Comparison of ENCODE assay signal across 8 mouse cellular contexts in the genomic region with DNA sequence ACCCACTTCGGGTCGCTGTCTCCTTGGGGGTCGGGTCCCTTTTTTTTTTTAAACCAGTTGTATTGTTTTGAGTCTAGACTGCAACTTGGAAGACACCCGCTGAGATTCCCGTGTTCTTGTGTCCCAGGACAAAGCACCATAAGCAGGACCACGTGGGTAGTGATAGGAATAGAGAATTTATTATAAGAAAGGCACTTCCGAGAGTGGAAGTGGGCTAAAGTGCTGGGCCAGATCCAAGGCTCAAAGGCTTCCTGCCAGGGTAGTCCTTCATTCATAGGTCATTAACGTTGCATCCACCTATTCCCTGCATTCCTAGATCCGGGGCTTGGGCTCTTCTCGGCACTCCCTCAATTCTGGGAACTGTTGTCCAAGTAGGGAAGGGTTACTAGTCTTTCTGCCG. TPM values are rescaled to one million over a fixed set of nuclear protein-coding genes. Genes with fewer than 3 reads are reported as not detected.
DNase-seq lines count a peak whose midpoint lies in the region; ATAC-seq lines count a peak whose summit lies in the region.

No protein-coding gene starts in this region.

- H3K36me3 ChIP-seq in forebrain, embryonic 11.5 days (ENCODE audit: control insufficient read depth, insufficient read depth, low read length), result no peaks in the 10 kb centered on the region
- H3K36me3 ChIP-seq in hindbrain, embryonic 16.5 days (ENCODE audit: control insufficient read depth, insufficient read depth, low read length), result no peaks in the 10 kb centered on the region
- no peaks in the 10 kb centered on the region for H3K36me3 ChIP-seq in liver, embryonic 15.5 days (replicated peaks)
- H3K36me3 ChIP-seq in stomach, embryonic 14.5 days (ENCODE audit: control insufficient read depth, insufficient read depth, low read length), result no peaks in the 10 kb centered on the region

- H3K4me3 ChIP-seq in forebrain, embryonic 11.5 days (ENCODE audit: low read depth, low read length), result peak overlapping the region; percentile 44
- peak overlapping the region; percentile 52 for H3K4me3 ChIP-seq in hindbrain, embryonic 16.5 days (ENCODE audit: low read length)
- H3K4me3 ChIP-seq in liver, embryonic 15.5 days (replicated peaks), result peak overlapping the region; percentile 56
- H3K4me3 ChIP-seq in stomach, embryonic 14.5 days (ENCODE audit: low read depth, low read length), result peak overlapping the region; percentile 42

- no peak overlapping the region for H3K27ac ChIP-seq in forebrain, embryonic 11.5 days (ENCODE audit: low read depth, low read length)
- peak overlapping the region; percentile 59 for H3K27ac ChIP-seq in hindbrain, embryonic 16.5 days (ENCODE audit: low read depth, low read length)
- H3K27ac ChIP-seq in liver, embryonic 15.5 days (replicated peaks), result peak overlapping the region; percentile 45; the same call in 1 of the 2 replicates
- peak overlapping the region; percentile 66; the same call in 1 of the 2 replicates for H3K27ac ChIP-seq in stomach, embryonic 14.5 days (ENCODE audit: low read length)

- peak; percentile 53 to 84 for DNase-seq in adrenal gland, adult (ENCODE audit: inconsistent age in 2 of 2, low spot score in 1 of 2)
- no peak for DNase-seq in adrenal gland, adult 18-20 months (ENCODE audit: low spot score in 2 of 2)
- no peak for DNase-seq in forebrain, embryonic 11.5 days (ENCODE audit: low spot score)
- no peak for DNase-seq in cerebellum, postnatal 25 days
- DNase-seq in urinary bladder, postnatal 14 days (ENCODE audit: low spot score), result no peak

- peaks cover 4% of the 10 kb centered on the region; the same call in 1 of the 2 replicates for H3K4me1 ChIP-seq in forebrain, embryonic 11.5 days (replicated peaks; ENCODE audit: control insufficient read depth, insufficient read depth, low read length)
- peaks cover 18% of the 10 kb centered on the region for H3K4me1 ChIP-seq in hindbrain, embryonic 16.5 days (ENCODE audit: control insufficient read depth, insufficient read depth, low read depth, low read length)
- H3K4me1 ChIP-seq in liver, embryonic 15.5 days (replicated peaks), result peaks cover 16% of the 10 kb centered on the region
- H3K4me1 ChIP-seq in stomach, embryonic 14.5 days (ENCODE audit: control insufficient read depth, insufficient read depth, low read length), result peaks cover 12% of the 10 kb centered on the region

- under 1% methylated on average over 11 of the region's 11 CpGs for WGBS in forebrain, embryonic 11.5 days
- 3% methylated on average over 11 of the region's 11 CpGs for WGBS in hindbrain, embryonic 16.5 days
- WGBS in liver, embryonic 15.5 days (ENCODE audit: insufficient replicate concordance), result 3% methylated on average over 11 of the region's 11 CpGs
- 1% methylated on average over 11 of the region's 11 CpGs for WGBS in stomach, embryonic 14.5 days

- peak overlapping the region; percentile 68 for H3K4me2 ChIP-seq in forebrain, embryonic 11.5 days (ENCODE audit: low read depth, low read length, severe bottlenecking)
- H3K4me2 ChIP-seq in hindbrain, embryonic 16.5 days (ENCODE audit: low read length), result peak overlapping the region; percentile 83
- peak overlapping the region; percentile 65 for H3K4me2 ChIP-seq in liver, embryonic 15.5 days
- H3K4me2 ChIP-seq in stomach, embryonic 14.5 days (replicated peaks; ENCODE audit: low read depth, low read length), result peak overlapping the region; percentile 84

- ATAC-seq in forebrain, embryonic 11.5 days (replicated peaks; ENCODE audit: low FRiP score), result no peak
- no peak for ATAC-seq in hindbrain, embryonic 16.5 days
- no peak for ATAC-seq in liver, embryonic 15.5 days (ENCODE audit: insufficient read depth)
- ATAC-seq in stomach, embryonic 14.5 days (ENCODE audit: insufficient number of reproducible peaks, insufficient read depth, low FRiP score, low read depth), result no peak

- H3K9me3 ChIP-seq in forebrain, embryonic 11.5 days (ENCODE audit: control insufficient read depth, low read length), result no peaks in the 10 kb centered on the region
- H3K9me3 ChIP-seq in hindbrain, embryonic 16.5 days (ENCODE audit: control insufficient read depth, low read length), result no peaks in the 10 kb centered on the region
- H3K9me3 ChIP-seq in liver, embryonic 15.5 days (replicated peaks), result no peaks in the 10 kb centered on the region
- H3K9me3 ChIP-seq in stomach, embryonic 14.5 days (ENCODE audit: control insufficient read depth, low read depth, low read length), result no peaks in the 10 kb centered on the region

- H3K9ac ChIP-seq in forebrain, embryonic 11.5 days (ENCODE audit: low read length), result peak overlapping the region; percentile 64
- H3K9ac ChIP-seq in hindbrain, embryonic 16.5 days (ENCODE audit: low read depth, low read length), result peak overlapping the region; percentile 72
- no peak overlapping the region for H3K9ac ChIP-seq in liver, embryonic 15.5 days
- H3K9ac ChIP-seq in stomach, embryonic 14.5 days (replicated peaks; ENCODE audit: low read depth, low read length), result peak overlapping the region; percentile 25; the same call in 1 of the 2 replicates

- no peaks in the 10 kb centered on the region for H3K27me3 ChIP-seq in forebrain, embryonic 11.5 days (ENCODE audit: control insufficient read depth, insufficient read depth, low read length)
- no peaks in the 10 kb centered on the region for H3K27me3 ChIP-seq in hindbrain, embryonic 16.5 days (replicated peaks; ENCODE audit: control insufficient read depth, insufficient read depth, low read length)
- peaks cover 24% of the 10 kb centered on the region for H3K27me3 ChIP-seq in liver, embryonic 15.5 days
- no peaks in the 10 kb centered on the region for H3K27me3 ChIP-seq in stomach, embryonic 14.5 days (ENCODE audit: control insufficient read depth, insufficient read depth, low read length)

RNA-seq across cellular contexts. Expression of gene Creld2, which starts 18.5 kb away (rescaled TPM):
- total RNA-seq in adrenal gland, adult 18-20 months (2021), result 10 to 100 TPM; 45.3 to 51.7 TPM
- polyA plus RNA-seq in forebrain, embryonic 11.5 days (2014; fragmentation: Nextera tagmentation; extraction: Ambion mirVana), result 79.4 and 89.4 TPM in 2 replicates
- polyA plus RNA-seq in hindbrain, embryonic 16.5 days (2015; fragmentation: Nextera tagmentation; extraction: Ambion mirVana), result 61.0 and 61.9 TPM in 2 replicates
- polyA plus RNA-seq in liver, embryonic 15.5 days (2015; fragmentation: Nextera tagmentation; extraction: Ambion mirVana), result 39.6 and 46.2 TPM in 2 replicates
- polyA plus RNA-seq in stomach, embryonic 14.5 days (2014; fragmentation: Nextera tagmentation; extraction: Ambion mirVana), result 59.6 and 72.9 TPM in 2 replicates

RNA-seq across cellular contexts. Expression of gene Alg12, which starts 18.9 kb away (rescaled TPM):
- 10 to 100 TPM; 14.4 to 15.2 TPM for total RNA-seq in adrenal gland, adult 18-20 months (2021)
- 10.8 and 13.5 TPM in 2 replicates for polyA plus RNA-seq in forebrain, embryonic 11.5 days (2014; fragmentation: Nextera tagmentation; extraction: Ambion mirVana)
- polyA plus RNA-seq in hindbrain, embryonic 16.5 days (2015; fragmentation: Nextera tagmentation; extraction: Ambion mirVana), result 9.5 and 10.1 TPM in 2 replicates
- polyA plus RNA-seq in liver, embryonic 15.5 days (2015; fragmentation: Nextera tagmentation; extraction: Ambion mirVana), result 5.5 and 6.0 TPM in 2 replicates
- polyA plus RNA-seq in stomach, embryonic 14.5 days (2014; fragmentation: Nextera tagmentation; extraction: Ambion mirVana), result 10.5 and 12.7 TPM in 2 replicates

RNA-seq across cellular contexts. Expression of gene Pim3, which starts 24.0 kb away (rescaled TPM):
- 10 to 100 TPM; 74.3 to 84.7 TPM for total RNA-seq in adrenal gland, adult 18-20 months (2021)
- polyA plus RNA-seq in forebrain, embryonic 11.5 days (2014; fragmentation: Nextera tagmentation; extraction: Ambion mirVana), result 42.0 and 42.7 TPM in 2 replicates
- 71.4 and 77.4 TPM in 2 replicates for polyA plus RNA-seq in hindbrain, embryonic 16.5 days (2015; fragmentation: Nextera tagmentation; extraction: Ambion mirVana)
- polyA plus RNA-seq in liver, embryonic 15.5 days (2015; fragmentation: Nextera tagmentation; extraction: Ambion mirVana), result 22.0 and 34.4 TPM in 2 replicates
- 35.9 and 38.4 TPM in 2 replicates for polyA plus RNA-seq in stomach, embryonic 14.5 days (2014; fragmentation: Nextera tagmentation; extraction: Ambion mirVana)

Comparison
In these comparisons a context has a peak if more than half of its experiments do, and no peak if none do; other contexts are left out.
1. DNase-seq: peak in adrenal gland, adult (2 of 2); none in adrenal gland, adult 18-20 months (0 of 2), forebrain, embryonic 11.5 days (single experiment), cerebellum, postnatal 25 days (0 of 2) and urinary bladder, postnatal 14 days (single experiment).
2. Peak in every context shown above with its lines, with median percentiles within 50 percentile points of each other: H3K4me2 ChIP-seq and H3K4me3 ChIP-seq.